Mouse (Mus musculus) right cerebral cortex, postnatal 14 days (tissue): ENCODE measurements around the gene Wfdc3.

Experiments
- DNase-seq: peaks from one replicate; pipeline ENCODE4 v3.0.0; 2022

The Wfdc3 gene

GRCm38 (mm10) chr2:164745843-164746479, at the start of gene Wfdc3, which contains the start of gene Dnttip1:
Gene Wfdc3 (minus strand): TSS chr2:164745931.
Gene Dnttip1 (plus strand): TSS chr2:164745983.
- DNase-seq: peak; percentile 97

GRCm38 (mm10) chr2:164794293-164794692, 48.6 kb upstream of the Wfdc3 start:
- peak; percentile 89 for DNase-seq

GRCm38 (mm10) chr2:164793772-164794171, 48.0 kb upstream of the Wfdc3 start:
- no peak for DNase-seq

- DNase-seq: peak; percentile 51
Observed at GRCm38 (mm10) chr2:164793236-164793635, 47.5 kb upstream of the Wfdc3 start.

GRCm38 (mm10) chr2:164792400-164793190, 46.9 kb upstream of the Wfdc3 start:
- DNase-seq: no peak

GRCm38 (mm10) chr2:164791841-164792261, 46.1 kb upstream of the Wfdc3 start:
- DNase-seq: peak; percentile 34

- no peak for DNase-seq
Observed at GRCm38 (mm10) chr2:164790451-164790850, 44.7 kb upstream of the Wfdc3 start.

- DNase-seq: no peak
Observed at GRCm38 (mm10) chr2:164788411-164788810, 42.7 kb upstream of the Wfdc3 start.

GRCm38 (mm10) chr2:164787779-164788178, 42.0 kb upstream of the Wfdc3 start:
- no peak for DNase-seq

GRCm38 (mm10) chr2:164787032-164787431, 41.3 kb upstream of the Wfdc3 start:
- DNase-seq: no peak

GRCm38 (mm10) chr2:164786388-164786885, 40.7 kb upstream of the Wfdc3 start:
- DNase-seq: no peak

GRCm38 (mm10) chr2:164785481-164786387, 40.0 kb upstream of the Wfdc3 start, which contains the start of gene Snx21:
Gene Snx21 (plus strand): TSS chr2:164785823.
- peak; percentile 75 for DNase-seq

- no peak for DNase-seq
Observed at GRCm38 (mm10) chr2:164784869-164785420, 39.2 kb upstream of the Wfdc3 start.

- DNase-seq: no peak
Observed at GRCm38 (mm10) chr2:164783926-164784581, 38.3 kb upstream of the Wfdc3 start.

GRCm38 (mm10) chr2:164781876-164782275, 36.1 kb upstream of the Wfdc3 start:
- DNase-seq: no peak

GRCm38 (mm10) chr2:164779481-164780086, 33.9 kb upstream of the Wfdc3 start, which contains the start of gene Tnnc2:
Gene Tnnc2 (minus strand): TSS chr2:164779967.
- no peak for DNase-seq

- DNase-seq: no peak
Observed at GRCm38 (mm10) chr2:164778809-164779208, 33.1 kb upstream of the Wfdc3 start.

GRCm38 (mm10) chr2:164778015-164778287, 32.2 kb upstream of the Wfdc3 start:
- DNase-seq: no peak

- no peak for DNase-seq
Observed at GRCm38 (mm10) chr2:164777246-164778014, 31.7 kb upstream of the Wfdc3 start.

GRCm38 (mm10) chr2:164776801-164777200, 31.1 kb upstream of the Wfdc3 start:
- DNase-seq: no peak

- DNase-seq: no peak
Observed at GRCm38 (mm10) chr2:164776130-164776529, 30.4 kb upstream of the Wfdc3 start.
